Mouse (Mus musculus) frontal cortex, postnatal 10 days (tissue): ENCODE results near the gene Tmem219.

Experiments
- DNase-seq, 2 experiments: peaks; one replicate each; pipeline ENCODE4 v3.0.0; 2022; ENCODE audit warnings: low spot score in 2 of 2, mixed read lengths in 1 of 2

The Tmem219 gene

GRCm38 (mm10) chr7:126862147-126862784 is 60.5 kb downstream of the Tmem219 start, which contains the start of gene Ino80e:
Ino80e (minus strand) TSS chr7:126862377.
- peak; percentile 92 to 94 for DNase-seq

DNA sequence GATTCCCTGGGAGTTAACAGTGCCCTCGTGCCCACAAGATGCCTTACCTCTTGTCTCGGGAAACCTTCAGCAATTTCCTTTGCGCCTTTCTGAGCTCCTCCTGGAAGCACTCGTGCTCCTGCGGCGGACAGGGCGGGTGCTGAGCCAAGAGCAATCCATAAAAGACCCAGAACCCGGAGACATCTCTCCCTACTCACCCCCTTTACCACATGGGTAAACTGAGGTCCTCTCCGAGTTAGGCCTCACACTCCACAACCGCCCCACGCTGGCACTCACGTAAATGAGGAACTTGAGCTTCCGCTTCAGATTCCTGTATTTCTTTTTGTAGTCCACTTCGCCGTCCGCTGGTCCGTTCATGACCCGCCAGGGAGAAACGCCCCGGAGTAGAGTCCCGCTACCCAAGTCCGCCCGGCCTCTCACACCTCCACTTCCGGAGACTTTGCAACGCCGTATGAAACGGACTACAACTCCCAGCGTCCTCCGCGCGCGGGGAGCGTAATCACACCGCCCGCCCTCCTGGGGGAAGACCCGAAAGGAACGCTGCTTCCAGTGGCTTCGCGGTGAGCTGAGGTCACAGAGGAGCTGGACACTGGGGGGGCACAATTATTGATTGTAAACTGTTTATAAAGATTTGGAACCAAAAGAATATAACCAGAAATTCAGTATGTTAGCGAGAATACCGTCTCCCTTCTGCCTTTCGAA is 61.1 kb downstream of the Tmem219 start, which contains the start of gene Hirip3:
TSS of gene Hirip3 (plus strand) at position 544 of the 702 bp plus-strand sequence.
- DNase-seq: peak; percentile 90 to 92

DNA sequence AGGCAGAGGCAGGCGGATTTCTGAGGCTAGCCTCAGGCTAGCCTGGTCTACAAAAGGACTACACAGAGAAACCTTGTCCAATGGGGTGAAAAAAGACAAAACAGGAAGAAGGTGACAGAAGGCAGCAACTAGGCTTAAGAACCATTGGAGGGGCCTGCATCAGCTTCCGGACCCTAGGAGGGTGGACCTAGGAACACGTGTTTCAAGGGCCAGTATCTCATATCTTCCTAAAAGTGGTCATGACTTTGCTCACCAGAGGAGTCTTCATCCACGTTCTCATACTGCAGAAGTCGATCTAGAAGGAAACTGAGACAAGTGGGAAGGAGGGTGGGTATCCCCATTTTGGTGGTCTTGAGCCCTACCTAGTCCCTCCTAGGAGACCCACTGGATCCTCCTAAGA is 61.7 kb downstream of the Tmem219 start:
- no peak for DNase-seq

DNA sequence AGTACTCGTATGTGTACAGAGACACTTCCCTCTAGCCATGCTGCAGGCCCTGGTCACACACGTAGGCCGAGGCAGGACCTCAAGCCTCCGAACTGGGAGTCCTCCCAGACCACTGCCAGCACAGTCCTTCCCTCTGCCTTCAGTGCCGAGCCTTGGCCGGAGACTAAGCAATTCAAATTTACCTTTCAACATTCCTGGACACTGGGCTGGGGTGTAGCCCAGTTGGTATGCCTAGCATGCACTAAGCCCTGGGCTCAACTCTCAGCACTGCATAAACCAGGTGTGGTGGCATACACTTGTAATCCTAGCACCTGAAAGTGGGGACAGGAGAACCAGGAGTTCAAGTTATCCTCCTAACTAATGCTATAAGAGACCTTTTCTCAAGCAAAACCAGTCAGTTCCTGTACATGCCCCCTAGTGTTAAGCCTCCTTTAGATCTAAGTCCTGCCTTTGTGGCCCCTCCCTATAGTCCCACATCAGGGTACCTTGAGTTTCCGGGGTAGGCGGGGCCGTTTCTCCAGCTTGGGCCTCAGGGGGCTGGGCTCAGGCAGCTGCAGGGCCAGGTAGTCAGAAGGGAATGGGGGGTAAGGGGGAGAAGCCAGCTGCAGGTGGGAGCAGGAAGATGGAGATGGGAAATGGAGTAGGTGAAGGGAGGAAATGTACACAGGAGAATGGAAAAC is 65.8 kb downstream of the Tmem219 start:
- DNase-seq: no peak

DNA sequence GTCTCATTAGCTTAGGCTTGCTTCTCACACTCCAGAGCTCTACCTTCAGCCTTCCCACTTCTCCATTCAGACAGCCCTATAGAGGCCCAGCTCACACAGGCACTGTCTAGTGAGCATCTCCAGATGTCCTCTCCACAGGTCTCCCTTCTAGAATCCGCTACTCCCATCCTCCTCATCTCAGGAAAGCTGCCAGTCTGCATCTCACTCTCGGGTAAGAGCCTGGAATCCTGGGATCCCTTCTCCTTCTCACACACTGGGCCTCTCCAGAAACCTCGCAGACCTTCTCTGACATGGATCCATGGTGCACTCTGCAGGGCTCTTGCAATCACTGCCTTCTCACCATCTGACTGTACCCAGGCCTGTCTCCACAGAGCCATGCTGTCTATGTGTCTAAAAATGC is 67.1 kb downstream of the Tmem219 start:
- DNase-seq: no peak

- no peak for DNase-seq
These were observed 69.3 kb downstream of the Tmem219 start for GRCm38 (mm10) chr7:126853454-126853853.

DNA sequence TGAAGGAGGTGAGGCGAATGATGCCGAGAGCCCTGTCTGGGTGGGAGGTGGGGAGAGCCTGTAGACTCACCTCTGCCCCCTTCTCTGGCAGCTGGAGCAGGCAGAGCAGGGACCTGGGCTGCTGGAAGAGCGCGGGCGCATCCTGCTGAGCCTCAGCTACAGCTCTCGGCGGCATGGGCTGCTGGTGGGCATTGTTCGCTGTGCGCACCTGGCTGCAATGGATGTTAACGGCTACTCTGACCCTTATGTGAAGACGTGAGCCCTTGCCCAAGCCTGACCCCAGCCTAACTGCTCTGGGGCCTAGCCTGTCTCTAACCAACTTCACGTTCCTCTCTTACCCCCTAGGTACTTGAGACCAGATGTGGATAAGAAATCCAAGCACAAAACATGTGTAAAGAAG is 71.5 kb downstream of the Tmem219 start:
- no peak for DNase-seq

DNA sequence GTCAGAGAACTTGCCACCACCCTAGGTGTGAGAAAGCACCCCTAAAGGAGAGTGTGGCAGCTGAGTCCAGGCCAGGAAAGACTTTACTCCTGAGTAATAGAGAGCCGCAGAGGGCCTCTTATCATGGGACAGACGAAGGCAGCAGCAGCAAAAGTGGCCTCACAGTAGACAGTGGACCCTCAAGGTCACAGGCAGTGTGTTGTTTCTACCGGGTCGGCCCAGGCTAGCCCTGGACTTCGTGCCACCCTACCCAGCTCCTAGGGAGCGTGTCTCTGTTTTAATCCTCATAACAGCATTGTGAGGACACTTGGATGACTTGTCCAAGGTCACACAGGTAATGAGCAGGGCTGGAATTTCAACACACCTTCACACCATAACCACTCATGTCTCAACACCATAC is 72.6 kb downstream of the Tmem219 start:
- DNase-seq: no peak

DNA sequence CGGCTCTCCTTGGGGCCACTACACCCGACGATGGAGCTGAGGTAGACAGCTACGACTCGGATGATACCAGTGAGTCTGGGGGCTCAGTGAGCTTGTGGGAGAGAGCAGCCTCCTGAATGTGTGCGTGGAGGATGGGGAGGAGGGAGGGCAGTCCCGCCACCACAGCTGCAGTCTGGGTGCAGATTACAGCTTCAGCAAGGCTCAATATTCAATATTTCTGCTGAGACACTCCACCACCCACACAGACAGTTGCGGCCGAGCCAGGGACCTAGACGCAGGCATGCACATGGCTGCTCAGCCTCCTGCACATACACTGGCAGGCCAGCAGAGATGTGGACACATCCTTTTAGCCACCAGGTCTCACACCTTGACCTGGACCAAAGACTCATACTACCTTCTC is 73.9 kb downstream of the Tmem219 start:
- DNase-seq: no peak

- peak in 1 of 2 experiments; percentile 55 for DNase-seq
These were observed 75.0 kb downstream of the Tmem219 start for GRCm38 (mm10) chr7:126847421-126848398.

- no peak for DNase-seq
These were observed 75.6 kb downstream of the Tmem219 start, which contains the start of gene Doc2a for GRCm38 (mm10) chr7:126847116-126847420. Doc2a (plus strand) TSS chr7:126847416.

GRCm38 (mm10) chr7:126845516-126845915 is 77.2 kb downstream of the Tmem219 start:
- no peak for DNase-seq

DNA sequence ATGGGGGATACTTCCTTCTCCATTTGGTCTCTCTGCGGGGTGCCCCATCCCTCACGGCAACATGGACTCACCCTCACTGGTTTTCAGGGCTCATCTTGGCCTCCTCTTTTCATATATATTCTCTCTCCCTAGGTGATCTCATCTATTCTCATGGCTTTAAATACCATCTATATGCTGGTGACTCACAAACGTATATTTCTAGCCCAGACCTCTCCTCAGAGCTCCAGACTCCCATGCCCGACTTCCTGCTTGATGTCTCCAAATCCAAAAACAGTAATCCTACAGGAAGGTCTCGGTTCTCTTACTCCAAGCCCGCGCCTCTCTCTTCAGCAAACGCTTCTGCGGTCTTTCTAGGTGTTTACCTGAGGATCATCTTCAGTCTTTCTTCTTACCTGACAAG is 79.4 kb downstream of the Tmem219 start:
- no peak for DNase-seq
